Mouse (Mus musculus) heart, postnatal 4 days (tissue): Measurements from ENCODE around the gene Timm22. TPM values are rescaled to one million over a fixed set of nuclear protein-coding genes. Genes with fewer than 3 reads are reported as not detected.

Source experiments
- DNase-seq: peaks from one replicate; pipeline ENCODE4 v3.0.0; 2021
- total RNA-seq, 2 experiments: library from RNA; stranded (reverse); gene quantifications; 2 replicates each; pipeline ENCODE4 v1.2.3; 2021

The Timm22 gene
- 10 to 100 TPM; 38.9 to 48.2 TPM for total RNA-seq

- peak; percentile 98 for DNase-seq
Observed at GRCm38 (mm10) chr11:76406702-76407583, at the start of gene Timm22. Gene Timm22, plus strand, starts transcription at chr11:76406952.

GRCm38 (mm10) chr11:76357464-76357863 lies 49.3 kb upstream of the Timm22 start:
- no peak for DNase-seq

- peak; percentile 43 for DNase-seq
Observed at GRCm38 (mm10) chr11:76358628-76359320, 48.0 kb upstream of the Timm22 start.

DNA sequence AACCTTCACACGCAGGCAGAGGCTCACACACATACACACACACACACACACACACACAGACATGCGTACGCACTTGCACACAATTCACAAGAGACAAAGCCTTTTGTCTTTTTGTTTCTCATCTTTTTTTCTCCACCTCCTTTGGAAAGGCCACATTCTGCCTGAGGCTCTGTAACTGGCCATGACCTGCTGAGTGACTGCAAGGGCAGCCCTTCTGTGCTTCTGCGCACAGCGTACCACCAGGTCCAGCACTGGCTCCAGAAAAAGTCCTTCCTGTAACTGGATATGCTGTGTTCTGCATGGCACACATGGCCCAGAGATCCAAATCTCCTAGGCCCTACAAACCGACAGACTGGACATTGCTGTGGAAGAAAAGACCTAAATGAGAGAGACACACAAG lies 46.5 kb upstream of the Timm22 start:
- DNase-seq, result no peak

- DNase-seq, result no peak
Observed at GRCm38 (mm10) chr11:76361422-76361821, 45.3 kb upstream of the Timm22 start.

DNA sequence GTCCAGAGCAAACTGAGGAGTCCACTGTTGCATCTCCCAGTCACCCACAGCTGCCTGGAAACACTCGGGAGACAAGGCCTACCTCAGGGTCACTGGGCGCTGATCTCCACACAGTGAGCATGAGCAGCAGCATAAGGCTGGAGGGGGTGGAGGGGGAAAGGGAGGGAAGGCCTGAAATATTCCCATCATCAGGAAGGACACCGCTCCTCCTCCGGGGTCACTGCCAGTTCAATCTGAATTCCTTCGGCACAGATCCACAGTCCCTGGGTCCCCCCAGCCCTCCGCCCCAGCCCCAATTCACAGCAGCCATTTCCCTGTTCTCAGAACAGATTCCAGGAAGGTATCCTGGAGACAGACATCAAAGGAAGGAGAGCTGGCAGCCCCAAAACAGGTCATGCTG lies 43.6 kb upstream of the Timm22 start:
- DNase-seq, result no peak

- peak; percentile 28 for DNase-seq
Observed at GRCm38 (mm10) chr11:76363636-76364035, 43.1 kb upstream of the Timm22 start.

DNA sequence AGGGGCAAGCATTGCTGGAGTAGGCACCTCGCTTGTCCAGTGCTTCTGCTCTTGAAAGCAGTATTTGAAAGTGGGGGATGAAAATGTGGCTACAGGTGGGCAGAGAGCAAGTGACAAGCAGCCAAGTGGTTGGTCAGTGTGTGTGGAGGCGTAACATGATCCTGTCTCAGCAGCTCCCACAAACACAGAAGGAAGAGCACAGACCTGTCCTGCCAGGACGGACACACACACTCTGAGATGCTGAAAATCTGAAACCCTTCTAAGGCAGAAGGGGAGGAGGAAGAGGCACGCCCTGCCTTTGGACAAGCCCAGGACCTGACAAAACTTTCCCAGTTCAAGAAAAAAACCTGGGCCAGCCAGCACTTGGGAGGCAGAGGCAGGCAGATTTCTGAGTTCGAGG lies 42.7 kb upstream of the Timm22 start:
- no peak for DNase-seq

DNA sequence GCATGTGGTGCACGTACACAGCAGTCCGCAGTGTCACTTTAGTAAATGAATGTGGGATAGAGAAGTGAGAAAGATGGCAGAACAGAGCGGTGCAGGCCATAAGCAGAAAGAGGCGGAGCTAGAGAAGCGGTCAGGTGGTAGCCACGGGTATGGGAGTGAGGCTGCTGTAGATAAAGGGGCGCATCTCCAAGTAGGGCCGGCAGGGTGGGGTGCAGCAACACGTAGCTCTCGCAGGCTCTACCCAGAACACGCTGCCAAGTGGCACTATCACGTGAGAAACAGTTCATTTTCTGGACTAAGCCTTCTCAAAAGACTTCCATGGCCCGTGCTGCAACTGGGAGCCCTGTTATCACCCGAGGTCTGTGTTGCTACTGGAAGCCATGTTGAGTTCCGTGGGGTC lies 40.0 kb upstream of the Timm22 start:
- DNase-seq, result no peak

- DNase-seq, result no peak
Observed at GRCm38 (mm10) chr11:76370491-76370890, 36.3 kb upstream of the Timm22 start.

DNA sequence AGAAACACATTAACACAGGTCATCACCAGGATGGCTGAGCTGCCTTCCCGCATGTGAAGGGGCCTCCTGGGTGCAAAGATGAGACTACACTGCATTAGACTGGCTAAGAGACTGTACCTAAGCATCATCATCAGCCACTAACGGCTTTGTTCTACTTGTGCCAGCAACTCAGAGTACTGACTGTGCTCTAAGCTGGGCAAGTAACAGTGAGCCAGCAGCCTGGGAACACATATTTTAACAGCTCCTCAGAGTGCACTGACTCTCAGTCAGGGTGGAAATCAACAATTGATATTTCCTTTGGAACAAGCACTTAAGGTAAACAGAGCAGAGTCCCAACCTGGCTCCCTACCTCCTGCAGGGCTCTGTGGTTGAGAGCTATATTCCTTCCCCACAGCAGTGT lies 34.6 kb upstream of the Timm22 start:
- no peak for DNase-seq

- no peak for DNase-seq
Observed at GRCm38 (mm10) chr11:76372534-76372933, 34.2 kb upstream of the Timm22 start.

DNA sequence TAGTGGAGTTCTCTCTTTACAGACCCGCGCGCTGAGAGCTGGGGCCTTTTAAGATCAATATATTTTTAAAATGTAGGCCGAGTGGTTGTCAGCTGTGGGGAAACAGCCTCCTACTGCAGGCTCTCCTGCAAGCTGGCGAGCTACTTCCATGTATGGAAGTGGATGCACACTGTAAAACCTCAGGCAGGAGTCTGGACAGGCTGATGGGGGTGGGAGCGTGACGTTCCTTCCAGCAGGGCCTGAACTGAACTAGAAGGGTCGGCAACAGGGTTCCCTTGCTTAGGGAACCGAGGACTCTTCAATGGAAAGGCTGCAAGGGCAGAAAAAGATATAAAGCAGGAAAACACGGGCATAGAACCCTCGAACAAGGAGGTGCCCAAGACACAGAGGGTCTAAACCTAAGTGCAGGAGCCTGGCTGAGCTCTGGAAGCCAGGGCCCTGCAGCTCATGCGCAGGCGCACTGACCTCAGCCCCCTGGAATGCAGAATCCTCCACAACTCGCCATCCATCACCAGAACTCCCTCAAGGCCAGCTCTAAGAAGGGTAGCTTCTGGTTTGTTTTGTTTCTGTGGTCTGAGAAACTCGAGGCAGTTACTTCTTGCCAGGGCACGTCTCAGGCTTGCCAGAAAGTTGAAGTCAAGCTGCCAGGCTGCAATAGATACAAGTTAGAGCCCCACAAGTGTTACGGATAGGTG lies 32.1 kb upstream of the Timm22 start:
- DNase-seq, result peak; percentile 85

- no peak for DNase-seq
Observed at GRCm38 (mm10) chr11:76376425-76376824, 30.3 kb upstream of the Timm22 start.

DNA sequence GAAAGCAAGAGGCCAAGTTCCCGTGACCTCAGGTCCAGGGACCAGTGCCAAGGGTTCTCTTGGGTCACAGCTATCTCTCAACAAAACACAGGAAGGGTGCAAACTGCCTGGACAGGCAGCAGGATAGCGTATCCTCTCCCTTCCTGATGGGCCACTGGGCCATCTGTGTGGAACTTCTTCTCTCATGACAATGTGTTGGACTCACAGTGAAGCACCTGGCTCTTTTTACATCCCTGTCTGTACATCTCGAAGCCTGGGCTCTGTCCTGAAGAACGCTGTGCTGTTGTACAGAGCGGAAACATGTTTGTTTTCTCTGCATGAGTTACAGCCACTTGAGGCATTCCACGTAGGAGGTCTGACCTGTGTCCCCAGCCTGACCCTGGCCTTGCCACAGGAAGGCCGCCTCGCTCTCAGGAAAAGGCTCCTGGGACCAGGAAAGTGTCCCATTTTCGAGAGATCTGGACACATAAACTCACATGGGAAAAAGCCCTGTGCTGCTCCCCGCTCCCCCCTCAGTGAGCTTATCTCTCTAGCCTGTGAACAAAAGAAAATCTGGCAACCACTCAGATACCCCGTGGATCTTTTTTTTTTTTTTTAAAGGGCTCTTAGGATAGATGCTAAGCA lies 26.7 kb upstream of the Timm22 start:
- DNase-seq, result peak; percentile 46

DNA sequence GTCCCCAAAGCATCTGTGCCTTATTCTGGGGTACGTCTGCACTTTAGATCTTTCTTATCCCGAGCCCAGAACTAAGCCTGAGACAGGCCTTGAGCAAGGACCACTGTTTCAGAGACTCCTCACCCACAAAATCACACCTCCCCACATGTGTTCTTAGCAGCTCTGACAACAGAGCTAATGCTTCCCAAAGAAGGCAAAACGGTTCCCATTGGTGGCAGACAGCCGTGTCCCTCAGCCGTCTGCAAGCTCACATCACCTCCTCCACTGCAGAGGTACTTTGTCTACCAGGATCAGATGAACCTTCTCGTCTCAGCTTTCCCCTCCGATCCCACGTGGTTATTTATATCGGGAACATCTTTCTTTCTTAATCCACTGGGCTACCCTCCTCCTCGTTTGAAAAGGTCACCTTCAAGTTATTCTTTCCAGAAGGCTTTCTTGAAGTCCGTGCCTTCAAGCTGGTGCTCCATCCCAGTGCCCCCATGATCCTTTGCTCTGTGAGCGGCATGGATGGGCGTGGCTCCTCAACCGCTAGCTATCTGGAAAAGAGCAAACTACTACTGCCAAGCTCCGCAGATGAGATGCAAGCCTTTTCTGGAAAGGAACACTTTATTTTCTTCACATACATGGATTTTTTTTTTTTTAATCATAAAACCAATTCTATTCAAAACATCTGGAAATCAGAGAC lies 25.4 kb upstream of the Timm22 start:
- no peak for DNase-seq

- DNase-seq, result no peak
Observed at GRCm38 (mm10) chr11:76382711-76383324, 23.9 kb upstream of the Timm22 start.

DNA sequence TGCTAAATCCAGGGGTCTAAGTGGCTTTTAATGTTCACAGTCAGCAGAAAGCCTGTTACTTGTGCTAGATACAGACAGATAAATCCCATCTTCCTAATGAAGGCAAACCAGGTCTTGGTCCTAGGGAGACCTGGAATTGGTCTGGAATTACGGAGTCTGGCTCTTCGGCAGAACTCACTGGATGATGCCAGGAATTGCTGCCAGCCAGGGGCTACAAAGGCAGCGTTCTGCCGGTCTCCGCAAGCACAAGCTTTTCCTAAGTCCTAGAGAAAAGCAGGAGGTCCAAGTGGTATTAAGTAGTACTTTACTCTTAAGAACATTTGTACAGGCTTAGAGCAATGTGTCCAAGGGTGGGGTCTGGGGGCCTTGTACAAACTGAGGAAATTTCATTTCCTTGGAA lies 22.4 kb upstream of the Timm22 start:
- no peak for DNase-seq

- no peak for DNase-seq
Observed at GRCm38 (mm10) chr11:76385017-76385416, 21.7 kb upstream of the Timm22 start.

- DNase-seq, result no peak
Observed at GRCm38 (mm10) chr11:76385746-76386145, 21.0 kb upstream of the Timm22 start.

DNA sequence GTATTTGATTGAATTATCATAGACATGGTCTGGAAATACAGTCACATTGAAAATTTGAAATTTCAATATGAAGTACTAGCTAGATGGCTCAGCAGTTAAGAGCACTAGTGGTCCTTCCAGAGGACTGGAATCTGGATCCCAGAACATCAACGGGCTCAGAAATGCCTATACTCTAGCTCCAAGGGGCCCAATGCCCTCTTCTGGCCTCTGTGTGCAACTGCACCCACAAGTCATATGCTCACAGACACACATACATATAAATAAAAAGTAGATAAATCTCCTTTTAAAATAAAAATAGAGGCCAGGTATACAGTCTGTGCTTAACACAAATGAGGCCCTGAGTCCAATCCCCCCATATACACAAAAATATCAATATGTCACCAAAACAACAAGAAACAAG lies 19.7 kb upstream of the Timm22 start:
- DNase-seq, result no peak

DNA sequence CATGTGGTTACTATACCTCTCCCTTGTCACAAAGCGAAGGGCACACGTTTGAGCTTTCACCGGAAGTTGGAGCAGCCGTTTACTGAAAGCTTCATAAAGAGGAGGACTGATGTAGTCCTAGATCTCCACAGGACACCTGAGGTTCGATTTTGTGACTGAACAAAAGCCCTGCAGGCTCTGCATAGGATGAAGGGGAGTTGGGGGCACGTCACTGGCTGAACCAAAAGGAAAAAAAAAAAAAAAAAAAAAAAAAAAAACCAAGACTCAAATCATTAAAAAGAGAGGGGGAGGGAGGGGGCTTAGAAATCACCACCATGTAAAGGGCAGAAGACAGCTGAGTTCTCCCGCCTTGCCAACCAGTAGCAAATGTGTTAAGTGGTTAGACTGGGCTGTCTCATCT lies 18.0 kb upstream of the Timm22 start:
- no peak for DNase-seq
